Mouse (Mus musculus) forebrain, embryonic 13.5 days (tissue): ENCODE measurements around the gene Olfr111. TPM values are rescaled to one million over a fixed set of nuclear protein-coding genes. Genes with fewer than 3 reads are reported as not detected.

ENCODE experiments used
- ATAC-seq: fragments of 200-750 bp; cut with Nextera tagmentation; 2 replicates; pipeline ENCODE4 v1.8.0; 2017
- H3K27ac ChIP-seq: fragments of 300-500 bp; sonication (generic); 2 replicates; pipeline ENCODE4 v1.5.1; 2015; ENCODE audit warnings: inconsistent platforms, mild to moderate bottlenecking, moderate library complexity
- H3K27me3 ChIP-seq: fragments of 300-500 bp; sonication (generic); 2 replicates; pipeline ENCODE4 v1.6.1; 2015; ENCODE audit warnings: mild to moderate bottlenecking, inconsistent platforms
- H3K36me3 ChIP-seq: fragments of 300-500 bp; sonication (generic); 2 replicates; pipeline ENCODE4 v1.6.1; 2015; ENCODE audit warnings: mild to moderate bottlenecking, inconsistent platforms; ENCODE audit not compliant: poor library complexity, severe bottlenecking
- H3K4me1 ChIP-seq: fragments of 300-500 bp; sonication (generic); 2 replicates; pipeline ENCODE4 v1.6.1; 2015; ENCODE audit warnings: inconsistent platforms
- H3K4me2 ChIP-seq: fragments of 300-500 bp; sonication (generic); 2 replicates; pipeline ENCODE4 v1.6.1; 2015; ENCODE audit warnings: inconsistent platforms, mild to moderate bottlenecking, moderate library complexity
- H3K4me3 ChIP-seq: fragments of 300-500 bp; sonication (generic); 2 replicates; pipeline ENCODE4 v1.5.1; 2015; ENCODE audit warnings: mild to moderate bottlenecking, inconsistent platforms
- H3K9ac ChIP-seq: fragments of 300-500 bp; sonication (generic); 2 replicates; pipeline ENCODE4 v1.6.1; 2015; ENCODE audit warnings: mild to moderate bottlenecking, inconsistent platforms
- H3K9me3 ChIP-seq: fragments of 300-500 bp; sonication (generic); replicated peaks from 2 replicates; pipeline ENCODE4 v1.6.1; 2016; ENCODE audit warnings: inconsistent platforms
- polyA plus RNA-seq: library from polyadenylated mRNA; unstranded; fragments of >200 nt; fragmentation: Nextera tagmentation; extraction: Ambion mirVana; gene quantifications from 2 replicates; pipeline ENCODE4 v1.2.1, GENCODE M21; 2015

The Olfr111 gene
- polyA plus RNA-seq, 1 experiment from 2014 or later, result not detected

DNA sequence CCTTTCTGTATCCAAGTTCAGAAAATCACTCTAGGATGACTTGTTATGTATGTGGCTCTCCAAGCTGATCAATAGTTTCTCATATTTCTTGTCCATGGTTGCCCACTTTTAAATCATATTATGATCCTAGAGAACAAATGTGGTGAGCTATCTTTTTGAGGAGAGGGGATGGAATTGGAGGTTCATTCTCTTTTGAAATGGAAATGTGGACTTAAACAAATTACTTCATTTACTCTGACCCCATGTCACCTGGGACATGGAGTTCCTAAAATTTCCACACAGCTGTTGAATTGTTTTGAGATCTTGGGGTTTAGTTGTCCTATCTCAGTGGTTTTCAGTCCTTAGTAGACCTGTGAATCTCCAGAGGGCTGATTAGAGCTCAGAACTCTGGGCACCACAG, 69.7 kb downstream of the Olfr111 start, which contains the start of gene Olfr113:
TSS of gene Olfr113 (minus strand) at position 101 of the 400 bp plus-strand sequence.
- no peak for ATAC-seq
- H3K9me3 ChIP-seq, result no peaks in the 10 kb centered on the region

More for the DNA sequence above, 69.7 kb downstream of the Olfr111 start, which contains the start of gene Olfr113:
- H3K27me3 ChIP-seq, result no peaks in the 10 kb centered on the region
- H3K4me1 ChIP-seq, result no peaks in the 10 kb centered on the region
- no peak within 1 kb of the TSS for H3K27ac ChIP-seq
- H3K4me3 ChIP-seq, result no peak within 1 kb of the TSS
- H3K36me3 ChIP-seq, result no peaks in the 10 kb centered on the region
- no peak within 1 kb of the TSS for H3K4me2 ChIP-seq
- H3K9ac ChIP-seq, result no peak within 1 kb of the TSS

Other genes starting within 250 kb of the Olfr111 start
- gene Olfr98, start 244.3 kb upstream of the Olfr111 start, polyA plus RNA-seq, result not detected in 2 replicates
- 0.61 and 1.6 TPM in 2 replicates for gene H2-M3, start 237.8 kb upstream of the Olfr111 start, polyA plus RNA-seq
- gene Olfr99, start 224.6 kb upstream of the Olfr111 start, polyA plus RNA-seq, result not detected in 2 replicates
- gene Olfr101, start 203.7 kb upstream of the Olfr111 start, polyA plus RNA-seq, result not detected in 2 replicates
- not detected in 2 replicates for gene Olfr102, start 191.0 kb upstream of the Olfr111 start, polyA plus RNA-seq
- not detected in 2 replicates for gene Olfr103, start 168.3 kb upstream of the Olfr111 start, polyA plus RNA-seq
- gene Olfr104-ps, start 148.4 kb upstream of the Olfr111 start, polyA plus RNA-seq, result not detected in 2 replicates
- not detected in 2 replicates for gene Olfr105-ps, start 129.0 kb upstream of the Olfr111 start, polyA plus RNA-seq
- not detected in 2 replicates for gene Olfr106-ps, start 117.6 kb upstream of the Olfr111 start, polyA plus RNA-seq
- not detected in 2 replicates for gene Olfr107, start 108.8 kb upstream of the Olfr111 start, polyA plus RNA-seq
- not detected in 2 replicates for gene Olfr108, start 62.5 kb upstream of the Olfr111 start, polyA plus RNA-seq
- gene Olfr109, start 49.1 kb upstream of the Olfr111 start, polyA plus RNA-seq, result not detected in 2 replicates
- not detected in 2 replicates for gene H2-M2, start 24.5 kb upstream of the Olfr111 start, polyA plus RNA-seq
- gene Olfr110, start 15.6 kb upstream of the Olfr111 start, polyA plus RNA-seq, result not detected in 2 replicates
- not detected in 2 replicates for gene Olfr112, start 61.4 kb downstream of the Olfr111 start, polyA plus RNA-seq
- not detected in 2 replicates for gene Olfr113, start 69.6 kb downstream of the Olfr111 start, polyA plus RNA-seq
- not detected in 2 replicates for gene Olfr114, start 84.7 kb downstream of the Olfr111 start, polyA plus RNA-seq
- not detected in 2 replicates for gene Olfr115, start 119.1 kb downstream of the Olfr111 start, polyA plus RNA-seq
- not detected in 2 replicates for gene Olfr116, start 119.2 kb downstream of the Olfr111 start, polyA plus RNA-seq
- not detected in 2 replicates for gene Olfr117, start 155.8 kb downstream of the Olfr111 start, polyA plus RNA-seq
- not detected in 2 replicates for gene Olfr118, start 159.0 kb downstream of the Olfr111 start, polyA plus RNA-seq
- gene Olfr119, start 188.5 kb downstream of the Olfr111 start, polyA plus RNA-seq, result not detected in 2 replicates
- not detected in 2 replicates for gene Olfr120, start 213.8 kb downstream of the Olfr111 start, polyA plus RNA-seq
- not detected in 2 replicates for gene Olfr121, start 240.8 kb downstream of the Olfr111 start, polyA plus RNA-seq